Mouse (Mus musculus): ENCODE data around the gene Tle1. TPM values are rescaled to one million over a fixed set of nuclear protein-coding genes. Genes with fewer than 3 reads are reported as not detected.

The Tle1 gene
- total RNA-seq, 2 experiments from 2014 or later = 3.1 to 8.6 TPM

- no peak for ATAC-seq (replicated peaks; ENCODE audit: low FRiP score, poor library complexity, severe bottlenecking)
These were observed 112.9 kb downstream of the Tle1 start for GRCm38 (mm10) chr4:72087811-72088210.

- ATAC-seq (replicated peaks; ENCODE audit: low FRiP score, poor library complexity, severe bottlenecking) = no peak
These were observed 131.6 kb downstream of the Tle1 start for GRCm38 (mm10) chr4:72069111-72069534.

- no peak for ATAC-seq (replicated peaks; ENCODE audit: low FRiP score, poor library complexity, severe bottlenecking)
These were observed 132.8 kb downstream of the Tle1 start for GRCm38 (mm10) chr4:72067937-72068336.

Measured in erythroblast, adult 5-6 weeks (primary cell).